Mouse (Mus musculus) embryonic stem cell, embryonic (primary cell): Measurements from ENCODE around the gene Spon1.

ENCODE experiments used
- CTCF ChIA-PET, 4 experiments: fragments of 300-600 bp in 2 of 4; fragments of 350-600 bp in 2 of 4; sonication (Branson Sonifier 250); formaldehyde crosslinking; loops; one replicate each; lab custom pipeline; 2022; ENCODE audit warnings: inconsistent platforms in 2 of 4; lab: Charles Lee
- POLR2A ChIA-PET, 4 experiments: fragments of 300-600 bp in 2 of 4; fragments of 350-600 bp in 2 of 4; sonication (Branson Sonifier 250); formaldehyde crosslinking; loops; one replicate each; lab custom pipeline; 2022; ENCODE audit warnings: antibody characterized with exemption in 4 of 4, inconsistent platforms in 1 of 4; lab: Charles Lee

Spon1 gene

DNA sequence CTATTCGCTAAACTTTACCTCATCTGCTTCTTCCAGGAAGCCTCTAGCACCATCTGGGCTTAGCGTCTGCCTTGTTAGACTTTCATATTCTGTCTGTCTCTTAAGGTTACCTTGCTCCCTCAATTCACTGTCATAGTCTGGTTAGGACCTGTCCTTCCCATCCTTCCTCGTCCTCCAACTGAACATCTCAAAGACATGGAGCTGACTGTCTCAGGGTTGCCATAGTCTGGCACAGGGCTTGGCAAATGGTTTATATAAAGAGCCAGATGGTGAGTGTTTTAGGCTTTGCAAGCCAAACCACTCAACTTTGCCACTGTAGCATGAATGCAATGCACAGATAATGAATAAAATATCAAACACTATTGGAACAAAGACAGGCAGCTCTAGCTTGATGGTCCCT is 153.1 kb downstream of the Spon1 start:
- ChIA-PET CTCF (interaction anchor here in 2 of 4 experiments (0.6 kb wide), 2 partner anchors 37 to 1728 kb away, joined by 3 to 5 read pairs; no protein-coding TSS in a partner anchor), POLR2A (interaction anchor here in 2 of 4 experiments (0.6 kb wide), 2 partner anchors 10 to 33 kb away, joined by 3 read pairs; no protein-coding TSS in a partner anchor)

GRCm38 (mm10) chr7:113919505-113919904 is 153.7 kb downstream of the Spon1 start:
- ChIA-PET POLR2A (interaction anchor here in 1 of 4 experiments (0.6 kb wide), 1 partner anchor 10 kb away, joined by 3 read pairs; no protein-coding TSS in a partner anchor), CTCF (interaction anchor here in 2 of 4 experiments (0.6 kb wide), 2 partner anchors 37 to 1729 kb away, joined by 3 to 5 read pairs; no protein-coding TSS in a partner anchor)

DNA sequence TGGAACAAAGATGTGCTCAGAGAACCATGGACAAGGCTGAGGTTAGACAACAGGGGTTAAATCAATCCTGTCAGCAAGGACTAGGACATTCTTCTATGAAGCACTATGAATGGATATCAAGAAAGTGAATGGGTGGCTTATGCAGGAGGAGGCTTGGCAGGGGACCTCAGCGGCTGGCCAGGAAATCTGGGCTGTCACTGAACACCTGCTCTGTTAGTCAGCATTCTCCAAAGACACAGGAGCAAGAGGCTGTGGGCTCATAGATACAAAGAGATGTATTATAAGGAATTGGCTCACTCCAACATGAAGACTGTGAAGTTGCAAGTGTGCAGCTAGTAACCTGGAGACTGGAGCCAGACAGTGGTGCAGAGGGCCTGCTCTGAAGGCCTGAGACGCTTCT is 154.3 kb downstream of the Spon1 start:
- ChIA-PET CTCF (no interaction called here), POLR2A (no interaction called here)

GRCm38 (mm10) chr7:113924561-113924960 is 158.8 kb downstream of the Spon1 start:
- ChIA-PET POLR2A (no interaction called here), CTCF (no interaction called here)

GRCm38 (mm10) chr7:113950888-113951287 is 185.1 kb downstream of the Spon1 start:
- ChIA-PET POLR2A (no interaction called here), CTCF (no interaction called here)

GRCm38 (mm10) chr7:113955431-113955830 is 189.6 kb downstream of the Spon1 start:
- ChIA-PET POLR2A (interaction anchor here in 1 of 4 experiments (0.8 kb wide), 1 partner anchor 321 kb away, joined by 3 read pairs; the partner anchor contains the start of gene Psma1), CTCF (no interaction called here)

DNA sequence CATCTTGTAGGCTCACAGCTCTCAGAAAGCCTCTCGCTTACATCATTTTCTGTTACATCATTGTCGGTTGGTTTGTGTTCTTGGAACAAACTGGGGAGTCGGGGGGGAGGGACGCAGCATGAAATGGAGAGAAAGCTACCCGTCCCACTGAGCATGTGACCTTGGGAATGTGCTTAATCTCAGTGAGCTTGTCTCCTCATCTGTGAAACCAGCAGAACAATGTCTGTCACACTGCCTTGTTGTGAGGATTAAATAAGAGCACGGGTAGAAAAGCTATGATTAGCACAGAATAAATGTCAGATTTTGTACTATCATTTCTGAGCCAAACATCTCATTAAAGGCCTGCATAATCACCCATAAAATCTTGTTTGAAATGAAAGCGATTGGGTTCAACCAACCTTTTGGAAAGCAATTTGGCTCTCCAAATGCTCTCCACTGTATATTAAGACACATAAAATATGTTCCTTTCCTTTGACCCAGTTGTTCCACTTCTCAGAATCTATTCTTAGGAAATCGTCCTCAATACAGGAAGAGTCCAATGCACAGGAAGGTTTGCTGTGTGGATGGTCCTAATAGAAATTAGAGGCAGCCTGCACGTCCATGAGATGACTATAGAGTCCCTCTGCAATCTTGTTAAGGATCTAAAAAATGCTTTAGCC is 195.2 kb downstream of the Spon1 start:
- ChIA-PET POLR2A (interaction anchor here in 2 of 4 experiments (0.6 kb wide), 2 partner anchors 43 to 363 kb away, joined by 4 to 5 read pairs; no protein-coding TSS in a partner anchor), CTCF (no interaction called here)

GRCm38 (mm10) chr7:113961500-113961895 is 195.7 kb downstream of the Spon1 start:
- POLR2A ChIA-PET = no interaction called here
- CTCF ChIA-PET = no interaction called here

GRCm38 (mm10) chr7:113962078-113962477 is 196.3 kb downstream of the Spon1 start:
- POLR2A ChIA-PET = no interaction called here

DNA sequence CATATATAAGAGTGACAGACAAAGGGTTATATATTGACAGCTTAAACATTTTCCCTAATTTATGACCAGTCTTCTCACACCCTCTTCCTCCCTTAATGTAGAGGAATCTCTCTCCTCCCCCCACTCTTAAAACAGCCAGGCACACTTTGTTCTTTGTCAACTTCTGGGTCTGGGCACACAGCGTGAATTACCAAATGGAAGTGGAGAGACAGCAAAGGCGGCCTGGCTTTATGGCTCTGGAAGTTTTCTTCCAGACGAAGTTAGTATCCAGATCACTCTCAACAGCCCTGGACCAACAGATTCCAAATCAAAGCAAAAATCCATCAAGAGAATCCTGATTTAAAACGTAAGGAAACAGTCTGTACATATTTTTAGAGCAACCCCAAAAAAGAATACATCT is 198.0 kb downstream of the Spon1 start:
- ChIA-PET CTCF (no interaction called here), POLR2A (no interaction called here)

More at GRCm38 (mm10) chr7:113962078-113962477, 196.3 kb downstream of the Spon1 start:
- CTCF ChIA-PET = no interaction called here

DNA sequence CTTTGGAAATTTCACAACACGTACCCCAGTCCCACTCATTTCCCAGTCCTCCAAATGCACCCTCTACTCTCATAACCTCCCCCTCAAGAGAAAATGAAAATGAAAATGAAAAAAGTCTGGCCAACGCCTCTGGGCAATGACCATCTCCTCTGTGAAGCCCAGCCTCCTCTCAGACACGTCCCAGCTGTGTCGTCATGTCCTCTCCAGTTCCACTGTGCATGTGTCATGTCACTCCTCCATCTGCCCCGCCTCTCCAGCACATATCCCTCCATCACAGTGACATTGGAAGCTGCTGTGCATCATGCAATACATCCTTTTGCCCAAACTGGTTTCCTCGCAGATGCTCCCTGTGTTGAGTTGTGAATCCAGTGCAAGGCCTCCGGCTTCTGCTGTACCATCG is 199.8 kb downstream of the Spon1 start:
- ChIA-PET CTCF (no interaction called here), POLR2A (no interaction called here)

GRCm38 (mm10) chr7:113969182-113969581 is 203.4 kb downstream of the Spon1 start:
- POLR2A ChIA-PET = no interaction called here

GRCm38 (mm10) chr7:113972536-113972935 is 206.7 kb downstream of the Spon1 start:
- POLR2A ChIA-PET = no interaction called here
- CTCF ChIA-PET = no interaction called here

More at GRCm38 (mm10) chr7:113969182-113969581, 203.4 kb downstream of the Spon1 start:
- CTCF ChIA-PET = no interaction called here

DNA sequence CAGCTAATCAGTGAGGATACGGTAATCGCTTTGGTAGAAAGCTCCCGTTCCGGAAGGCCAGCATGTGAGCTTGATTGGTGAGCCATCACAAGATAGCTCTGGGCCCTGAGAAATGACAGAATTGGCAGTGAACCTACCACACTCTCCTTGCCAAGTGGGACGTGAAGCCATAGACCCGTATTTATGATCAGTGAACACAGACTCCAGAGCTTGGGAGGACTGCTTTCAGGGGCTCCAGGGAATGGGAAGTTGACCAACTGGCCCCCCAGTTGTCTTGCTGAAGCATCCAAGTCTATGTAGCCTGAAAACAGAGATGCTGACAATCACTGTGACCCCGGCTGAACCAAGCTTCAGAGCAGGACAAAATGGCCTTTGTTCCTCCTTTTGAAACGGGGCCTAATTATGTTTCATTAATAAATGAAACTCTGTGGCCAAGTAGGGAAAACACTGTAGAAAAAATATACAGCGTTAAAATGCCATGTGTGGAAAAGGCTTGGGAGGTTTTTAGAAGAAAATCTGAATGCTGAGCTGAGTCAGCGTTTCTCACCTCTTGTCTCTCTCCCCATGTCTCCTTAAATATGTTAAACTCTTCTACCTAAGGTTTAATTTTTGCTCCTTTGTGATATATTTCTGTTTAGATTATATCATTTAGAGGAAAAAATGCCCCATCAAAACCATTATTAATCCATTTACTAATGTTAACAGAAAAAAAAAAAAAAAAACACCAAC is 220.8 kb downstream of the Spon1 start:
- CTCF ChIA-PET = no interaction called here
- POLR2A ChIA-PET = no interaction called here

GRCm38 (mm10) chr7:113988156-113988555 is 222.4 kb downstream of the Spon1 start:
- ChIA-PET POLR2A (no interaction called here), CTCF (no interaction called here)

DNA sequence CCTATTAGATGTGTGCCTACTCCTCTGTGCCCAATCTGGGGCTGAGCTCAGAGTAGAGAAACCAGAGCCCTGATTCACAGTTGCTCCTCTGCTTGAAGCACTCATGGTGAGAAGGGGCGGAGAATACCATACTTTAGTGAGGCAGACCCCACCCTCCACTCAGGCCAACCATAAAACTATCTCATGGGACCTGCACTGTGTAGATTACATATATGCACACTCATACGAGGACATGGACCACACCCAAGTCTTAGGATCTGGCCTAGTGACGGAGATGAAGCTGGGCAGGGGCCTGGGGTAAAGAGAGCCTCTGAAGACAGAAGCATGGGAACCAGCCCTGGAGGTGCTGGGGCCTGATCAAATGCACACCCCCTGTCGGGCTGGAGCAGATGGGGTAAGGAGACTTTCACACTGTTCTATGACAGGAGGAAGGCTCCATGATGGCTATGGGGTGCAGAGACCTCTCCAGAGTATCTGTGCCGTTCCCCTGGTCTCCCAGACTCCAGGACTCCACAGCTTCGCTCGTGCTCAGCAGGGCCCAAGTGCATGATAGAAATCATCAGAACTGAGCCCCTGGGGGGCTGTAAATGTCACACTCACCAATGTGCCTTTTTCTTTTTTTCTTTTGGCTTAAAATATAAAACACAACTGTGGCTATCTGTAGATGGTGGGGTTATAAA is 232.0 kb downstream of the Spon1 start:
- ChIA-PET CTCF (no interaction called here), POLR2A (interaction anchor here in 1 of 4 experiments (0.8 kb wide), 1 partner anchor 230 kb away, joined by 3 read pairs; no protein-coding TSS in a partner anchor)

DNA sequence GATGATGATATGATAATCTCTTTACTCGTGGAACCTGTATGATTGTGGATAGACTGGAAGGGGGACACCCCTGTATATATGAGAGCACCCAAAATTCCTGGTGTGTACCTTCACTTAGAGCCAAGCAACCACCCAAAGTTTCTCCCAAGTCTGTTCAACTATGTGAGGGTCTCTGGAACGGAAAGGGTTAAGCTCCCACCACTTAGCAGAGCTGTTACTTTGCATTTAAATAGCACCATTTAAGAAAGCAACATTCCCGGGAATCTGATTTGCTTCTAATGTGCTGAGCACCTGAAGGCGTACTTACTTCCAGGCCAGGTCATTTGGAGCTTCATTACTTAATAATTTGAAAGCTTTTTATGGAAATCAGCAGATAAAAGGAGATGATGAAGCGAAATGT is 238.4 kb downstream of the Spon1 start:
- POLR2A ChIA-PET = interaction anchor here in 2 of 4 experiments (0.6 to 1.1 kb wide), 2 partner anchors 28 to 635 kb away, joined by 3 read pairs; partner anchors contain the start of gene Btbd10 (in 1 of the 2)
- CTCF ChIA-PET = interaction anchor here in 2 of 4 experiments (0.7 to 1.4 kb wide), 3 partner anchors 230 to 232 kb away, joined by 3 to 4 read pairs (median 4); no protein-coding TSS in a partner anchor

DNA sequence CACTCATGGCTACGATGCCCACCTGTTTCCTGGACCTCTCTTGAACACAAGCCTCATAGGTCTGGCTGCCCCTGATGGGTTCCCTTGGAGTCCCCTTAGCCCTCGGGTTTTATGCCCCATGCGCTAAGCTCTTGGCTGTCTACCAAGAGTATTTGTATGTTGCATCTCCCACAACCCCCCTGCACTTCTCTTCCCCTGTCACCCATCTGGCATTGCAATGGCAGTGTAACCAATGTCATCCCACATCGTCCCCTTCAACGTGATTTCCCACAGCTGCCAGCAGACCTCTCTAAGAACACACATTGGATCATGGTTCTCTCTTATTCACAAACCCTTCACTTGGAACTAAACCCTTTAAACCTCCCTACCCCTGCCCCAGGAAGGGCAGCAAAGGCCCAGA is 239.7 kb downstream of the Spon1 start:
- ChIA-PET POLR2A (no interaction called here), CTCF (interaction anchor here in 1 of 4 experiments (0.6 kb wide), 1 partner anchor 627 kb away, joined by 3 read pairs; no protein-coding TSS in a partner anchor)

DNA sequence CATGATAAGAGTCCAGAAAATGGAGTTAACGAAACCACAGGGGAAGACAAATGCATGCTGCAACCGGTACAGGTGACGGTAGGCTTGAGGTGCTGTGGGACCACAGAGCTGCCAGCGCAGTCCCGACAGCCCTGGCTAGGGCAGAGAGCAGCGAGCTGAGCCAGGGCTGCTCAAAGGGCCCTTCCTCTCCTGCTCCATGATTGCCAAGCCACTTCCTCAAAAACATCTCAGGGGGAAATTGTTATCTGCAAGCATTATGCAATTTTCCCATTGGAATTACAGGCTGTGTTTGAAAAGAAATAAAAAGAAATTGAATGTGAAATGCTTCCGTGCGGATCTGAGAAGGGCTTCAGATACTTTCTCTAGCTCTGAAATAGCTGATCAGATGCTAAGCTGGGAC is 240.7 kb downstream of the Spon1 start:
- POLR2A ChIA-PET = no interaction called here
- CTCF ChIA-PET = interaction anchor here in 2 of 4 experiments (0.6 to 1.4 kb wide), 2 partner anchors 232 to 612 kb away, joined by 3 to 5 read pairs; no protein-coding TSS in a partner anchor
